Mouse (Mus musculus) heart, postnatal 36 days (tissue): ENCODE results near the gene Lingo4. TPM values are rescaled to one million over a fixed set of nuclear protein-coding genes. Genes with fewer than 3 reads are reported as not detected.

Source experiments
- DNase-seq, 2 experiments: peaks; one replicate each; pipeline ENCODE4 v3.0.0; 2021 to 2022
- intact Hi-C: fragments of 180-260 bp; cut with DNase I; formaldehyde crosslinking; loops from one replicate; pipeline ENCODE4 v1.15.1; 2025
- total RNA-seq, 2 experiments: library from RNA; stranded (reverse); gene quantifications; 2 replicates each; pipeline ENCODE4 v1.2.3; 2021

The Lingo4 gene
- total RNA-seq, 2 experiments from 2014 or later: 0.11 to 0.16 TPM

GRCm38 (mm10) chr3:94383476-94383875 is 14.8 kb upstream of the Lingo4 start:
- intact Hi-C loops: no loop called here
- no peak for DNase-seq

- intact Hi-C loops: no loop called here
- DNase-seq: no peak
Observed at GRCm38 (mm10) chr3:94386671-94387070, 11.6 kb upstream of the Lingo4 start.

GRCm38 (mm10) chr3:94387391-94387790 is 10.9 kb upstream of the Lingo4 start:
- no peak for DNase-seq

GRCm38 (mm10) chr3:94388047-94388446 is 10.3 kb upstream of the Lingo4 start:
- intact Hi-C loops: no loop called here

More at GRCm38 (mm10) chr3:94387391-94387790, 10.9 kb upstream of the Lingo4 start:
- intact Hi-C loops: no loop called here

GRCm38 (mm10) chr3:94389420-94389819 is 8.9 kb upstream of the Lingo4 start:
- intact Hi-C loops: no loop called here
- DNase-seq: no peak

More at GRCm38 (mm10) chr3:94388047-94388446, 10.3 kb upstream of the Lingo4 start:
- DNase-seq: no peak

- intact Hi-C loops: no loop called here
- no peak for DNase-seq
Observed at GRCm38 (mm10) chr3:94391001-94391400, 7.3 kb upstream of the Lingo4 start.

GRCm38 (mm10) chr3:94392128-94392527 is 6.2 kb upstream of the Lingo4 start:
- intact Hi-C loops: no loop called here
- DNase-seq: no peak

- no peak for DNase-seq
- intact Hi-C loops: no loop called here
Observed at GRCm38 (mm10) chr3:94393049-94393448, 5.3 kb upstream of the Lingo4 start.

GRCm38 (mm10) chr3:94396336-94396735 is 2.0 kb upstream of the Lingo4 start:
- intact Hi-C loops: no loop called here

GRCm38 (mm10) chr3:94396851-94397250 is 1.5 kb upstream of the Lingo4 start:
- intact Hi-C loops: no loop called here
- DNase-seq: no peak

More at GRCm38 (mm10) chr3:94396336-94396735, 2.0 kb upstream of the Lingo4 start:
- DNase-seq: no peak

GRCm38 (mm10) chr3:94398943-94399481 is 695 bp downstream of the Lingo4 start:
- intact Hi-C loops: no loop called here
- DNase-seq: peak in 1 of 2 experiments; percentile 7

- no peak for DNase-seq
- intact Hi-C loops: no loop called here
Observed at GRCm38 (mm10) chr3:94399663-94400310, 1.5 kb downstream of the Lingo4 start.

- DNase-seq: no peak
- intact Hi-C loops: no loop called here
Observed at GRCm38 (mm10) chr3:94402451-94402850, 4.1 kb downstream of the Lingo4 start.

- DNase-seq: no peak
- intact Hi-C loops: no loop called here
Observed at GRCm38 (mm10) chr3:94404366-94405054, 6.2 kb downstream of the Lingo4 start.

- no peak for DNase-seq
- intact Hi-C loops: no loop called here
Observed at GRCm38 (mm10) chr3:94405561-94405960, 7.2 kb downstream of the Lingo4 start.

GRCm38 (mm10) chr3:94412530-94412929 is 14.2 kb downstream of the Lingo4 start:
- DNase-seq: peak in 1 of 2 experiments; percentile 5
- intact Hi-C loops: no loop called here

- peak; percentile 85 to 86 for DNase-seq
- intact Hi-C loops: no loop called here
Observed at GRCm38 (mm10) chr3:94413031-94413679, 14.8 kb downstream of the Lingo4 start, which contains the start of gene Tdrkh. TSS of gene Tdrkh (plus strand) at chr3:94413273.

GRCm38 (mm10) chr3:94430980-94431379 is 32.7 kb downstream of the Lingo4 start:
- DNase-seq: no peak
- intact Hi-C loops: no loop called here

- intact Hi-C loops: no loop called here
- DNase-seq: no peak
Observed at GRCm38 (mm10) chr3:94434305-94434704, 36.0 kb downstream of the Lingo4 start.

- intact Hi-C loops: no loop called here
- no peak for DNase-seq
Observed at GRCm38 (mm10) chr3:94436420-94436819, 38.1 kb downstream of the Lingo4 start.

- DNase-seq: no peak
- intact Hi-C loops: loop anchor here (5.0 kb wide), 1 partner anchor 74 kb away; no protein-coding TSS in a partner anchor
Observed at GRCm38 (mm10) chr3:94441182-94441581, 42.9 kb downstream of the Lingo4 start.
